Mouse (Mus musculus) cerebellum, postnatal 14 days (tissue): Measurements from ENCODE around the gene Ndufaf3.

Source experiments
- DNase-seq, 2 experiments: peaks; one replicate each; pipeline ENCODE4 v3.0.0; 2021; ENCODE audit warnings: mixed read lengths in 2 of 2

The Ndufaf3 gene

DNA sequence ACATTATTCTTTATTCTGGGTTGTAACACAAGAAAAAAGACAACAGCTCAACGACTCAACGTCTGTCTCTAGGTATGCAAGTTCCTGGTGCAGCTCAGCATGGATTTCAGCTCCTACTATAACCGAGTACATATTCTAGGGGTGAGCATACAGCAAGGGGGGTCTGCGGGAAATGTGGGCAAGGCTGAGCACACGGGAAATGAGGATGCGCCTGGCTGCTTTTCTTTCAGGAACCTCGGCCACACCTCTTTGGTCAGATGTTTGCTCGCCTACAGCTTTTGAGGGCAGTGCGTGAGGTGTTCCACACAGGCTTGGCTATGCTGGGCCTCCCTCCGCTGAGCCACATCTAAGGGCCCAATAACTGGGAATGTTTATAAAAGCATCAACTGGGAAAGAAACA is 5.1 kb upstream of the Ndufaf3 start:
- DNase-seq = no peak

DNA sequence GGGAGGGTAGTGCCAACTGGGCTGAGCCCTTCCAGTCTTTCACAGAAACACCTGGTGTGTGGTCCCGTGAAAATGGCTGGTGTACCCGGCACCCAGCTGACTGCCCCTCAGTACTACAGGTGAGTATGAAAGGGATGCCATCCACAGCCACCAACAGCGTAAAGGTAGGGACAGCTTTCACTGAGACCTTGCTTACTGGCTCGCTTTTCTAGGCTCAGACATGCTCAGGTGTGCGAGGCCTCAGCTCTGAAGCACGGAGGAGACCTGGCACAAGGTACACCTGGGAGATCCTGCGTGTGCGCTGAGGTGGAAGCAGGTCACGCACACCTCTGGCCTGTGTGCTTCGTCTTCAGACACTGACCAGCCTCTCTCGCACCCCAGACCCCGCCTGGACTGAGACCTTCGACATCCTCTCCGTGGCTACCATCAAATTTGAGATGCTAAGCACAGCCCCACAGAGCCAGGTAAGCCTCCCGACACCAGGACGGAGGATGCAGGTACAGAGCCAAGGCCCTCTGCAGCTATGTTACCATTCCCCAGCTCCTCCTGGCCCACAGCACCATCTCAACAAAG is 4.3 kb upstream of the Ndufaf3 start:
- no peak for DNase-seq

DNA sequence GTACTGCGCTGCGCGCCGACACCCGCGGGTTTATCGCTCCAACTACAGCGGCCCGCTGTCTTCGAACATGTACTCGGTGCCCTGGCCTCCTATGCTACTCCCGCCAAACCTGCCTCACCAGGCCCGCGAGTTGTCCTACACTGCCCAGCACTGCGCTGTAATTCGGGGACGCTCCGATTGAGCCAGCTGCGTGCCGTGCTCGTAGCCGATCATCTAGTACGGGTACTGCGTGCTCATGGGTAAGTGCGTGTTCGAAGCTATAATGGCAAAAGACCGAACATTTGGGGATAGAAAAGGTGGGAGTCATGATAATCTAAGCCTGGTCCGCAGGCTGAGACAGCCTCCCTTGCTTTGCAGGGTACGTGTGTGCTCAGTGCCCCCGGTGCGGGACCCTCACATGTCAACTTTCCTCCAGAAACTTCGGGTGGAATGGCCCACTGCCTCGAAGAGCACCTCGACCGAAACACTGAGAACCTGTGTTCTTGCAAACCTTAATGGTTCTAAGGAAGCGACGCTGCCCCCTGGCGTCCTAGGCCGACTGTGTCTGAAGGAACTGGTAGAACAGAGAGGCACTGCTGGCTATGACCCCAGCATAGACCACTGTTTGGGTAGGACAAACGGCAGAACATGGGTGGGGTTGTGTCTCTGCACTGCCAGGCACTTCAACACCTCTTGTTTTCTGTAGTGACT is 3.1 kb upstream of the Ndufaf3 start:
- DNase-seq = peak; percentile 81 to 91

DNA sequence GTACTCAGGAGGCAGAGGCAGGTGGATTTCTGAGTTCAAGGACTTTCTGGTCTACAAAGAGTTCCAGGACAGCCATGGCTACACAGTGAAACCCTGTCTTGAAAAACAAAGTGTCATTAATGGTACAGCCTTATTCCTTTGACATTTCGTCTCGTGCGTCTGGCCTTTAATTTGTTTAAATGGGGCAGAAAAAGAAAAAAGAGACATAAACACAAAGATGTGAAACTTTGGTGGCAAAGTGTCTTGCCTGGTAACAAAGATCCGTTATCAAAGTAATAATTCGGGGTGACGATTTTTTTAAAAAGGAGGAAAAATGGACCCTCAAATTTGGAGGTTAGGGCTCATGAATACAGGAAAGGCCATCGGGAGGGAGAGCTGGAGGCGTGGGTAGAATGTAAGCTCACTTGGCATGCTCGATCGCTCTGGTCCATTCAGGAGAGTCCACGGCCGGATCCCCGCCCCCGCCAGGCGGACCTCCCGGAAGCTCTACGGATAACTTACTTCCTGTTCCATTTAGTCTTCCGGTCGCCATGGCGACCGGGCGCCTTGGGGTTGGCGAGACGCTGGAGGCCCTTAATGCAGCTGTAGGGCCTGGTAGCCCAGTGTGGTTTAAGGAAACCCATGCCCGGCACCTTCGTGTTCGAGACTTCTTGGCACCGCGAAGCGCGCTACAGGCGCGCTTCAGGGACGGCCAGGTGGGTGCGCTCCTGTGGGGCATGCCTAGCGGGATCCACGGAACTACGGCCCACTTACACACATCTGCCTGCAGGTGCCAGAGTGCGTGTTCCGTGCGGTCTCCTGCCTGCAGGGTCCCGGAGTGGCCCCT is 2.4 kb upstream of the Ndufaf3 start, which contains the start of gene Dalrd3:
Dalrd3 (plus strand) TSS at position 506 of the 826 bp plus-strand sequence.
- DNase-seq = peak; percentile 92 to 94

DNA sequence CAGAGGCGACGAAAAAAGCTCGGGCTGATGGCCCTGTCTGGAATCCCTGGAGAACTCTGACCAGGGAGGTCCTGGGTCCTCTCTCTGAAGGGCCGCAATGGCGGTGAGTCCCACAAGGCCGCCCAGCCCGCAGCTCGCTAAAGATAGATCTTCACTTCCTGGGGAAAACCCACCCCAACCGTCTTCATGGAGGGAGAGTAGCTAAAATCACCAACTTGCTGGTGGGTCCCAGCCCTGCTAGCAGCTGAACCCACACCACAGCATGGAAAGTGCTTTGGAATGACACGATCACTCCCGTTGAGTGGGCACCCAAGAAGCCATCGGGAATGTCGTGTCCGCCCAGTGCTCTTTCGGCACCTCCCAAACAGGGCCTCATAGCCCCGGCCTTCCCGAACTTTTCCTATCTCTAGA is 1.3 kb upstream of the Ndufaf3 start:
- no peak for DNase-seq

DNA sequence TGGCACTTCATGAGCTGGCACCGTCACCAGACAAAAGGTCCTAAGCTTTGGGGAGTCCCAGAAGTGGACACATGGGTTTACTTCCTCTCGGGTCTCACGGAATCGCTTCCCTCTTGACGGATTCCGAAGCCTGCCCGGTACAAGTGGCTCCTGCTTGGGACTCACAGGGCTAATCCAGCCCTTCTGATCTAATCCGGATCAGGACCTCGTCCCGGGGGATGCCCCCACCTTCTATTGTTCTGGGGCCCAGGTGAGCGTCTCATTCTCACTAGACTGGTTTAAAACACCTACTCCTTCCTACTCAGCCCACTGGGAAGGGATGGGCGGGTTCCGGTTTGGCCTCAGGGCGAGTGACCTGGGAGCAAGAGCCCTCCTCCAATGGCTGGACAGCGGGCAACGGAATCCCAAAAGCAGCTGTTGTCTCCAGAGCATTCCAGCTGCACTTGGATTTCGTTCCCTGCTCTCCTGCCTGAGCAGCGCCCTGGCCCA is 741 bp upstream of the Ndufaf3 start:
- DNase-seq = peak in 1 of 2 experiments; percentile 42

DNA sequence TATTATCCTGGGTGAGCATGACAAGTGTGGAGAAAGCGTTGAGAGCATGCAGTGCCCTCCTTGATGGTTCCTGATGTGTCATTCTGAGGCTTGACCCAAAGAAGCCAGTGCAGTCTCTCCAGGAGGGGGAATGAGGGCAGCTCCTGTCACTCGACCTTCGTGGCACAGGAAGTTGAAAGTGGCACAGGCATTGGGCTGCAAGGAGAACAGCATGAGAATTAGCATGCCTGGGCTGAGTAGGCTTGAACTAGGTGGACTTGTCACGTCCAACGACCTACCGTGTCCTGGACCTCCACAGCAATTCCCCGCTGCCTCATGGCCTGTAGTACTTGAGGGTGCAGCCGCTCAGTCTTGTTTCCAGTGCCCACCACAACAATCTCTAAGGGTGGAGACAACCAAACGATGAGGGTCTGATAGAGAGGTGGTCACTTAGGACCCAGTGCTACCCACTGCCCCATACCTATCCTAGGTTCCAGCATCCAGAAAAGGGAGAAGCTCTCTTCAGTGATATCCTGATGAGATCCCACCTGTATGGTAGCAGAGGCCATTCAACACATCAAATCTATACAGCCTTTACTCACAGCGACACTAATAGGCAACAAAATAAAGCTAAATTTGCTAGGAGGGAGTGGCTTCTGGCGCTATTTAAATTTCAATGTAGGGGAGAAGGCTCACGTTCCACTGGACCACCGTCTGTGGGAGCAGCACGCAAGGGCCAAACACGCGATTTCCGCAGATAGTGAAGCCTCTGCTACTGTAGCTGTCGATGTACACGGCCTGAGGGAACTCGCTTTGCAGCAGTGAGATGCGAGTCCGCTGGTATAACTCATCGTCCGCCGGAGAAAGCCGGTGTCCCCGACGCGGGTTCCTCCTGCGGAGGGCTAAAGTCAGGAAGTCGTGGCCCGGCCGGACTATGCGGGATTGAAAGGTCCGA is 1.1 kb downstream of the Ndufaf3 start:
- peak in 1 of 2 experiments; percentile 20 for DNase-seq

DNA sequence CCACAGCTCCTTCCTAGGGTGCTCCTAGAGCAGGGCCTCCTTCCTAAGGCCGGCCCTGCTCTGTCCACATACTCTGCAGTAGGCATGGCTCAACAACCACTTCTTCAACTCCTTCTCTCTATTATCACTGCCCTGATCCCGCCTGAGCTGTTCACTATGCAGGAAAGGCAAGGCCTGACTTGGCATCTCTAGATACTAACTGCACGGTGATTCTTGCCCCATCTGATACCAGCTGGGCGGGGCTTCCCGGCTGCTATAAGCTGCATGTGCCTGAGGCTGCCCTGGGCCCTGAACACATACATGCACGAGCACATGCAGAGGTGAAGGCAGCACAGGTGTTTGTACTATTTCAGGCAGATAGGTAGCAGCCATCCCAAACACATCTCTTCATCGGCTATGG is 3.1 kb downstream of the Ndufaf3 start:
- no peak for DNase-seq

DNA sequence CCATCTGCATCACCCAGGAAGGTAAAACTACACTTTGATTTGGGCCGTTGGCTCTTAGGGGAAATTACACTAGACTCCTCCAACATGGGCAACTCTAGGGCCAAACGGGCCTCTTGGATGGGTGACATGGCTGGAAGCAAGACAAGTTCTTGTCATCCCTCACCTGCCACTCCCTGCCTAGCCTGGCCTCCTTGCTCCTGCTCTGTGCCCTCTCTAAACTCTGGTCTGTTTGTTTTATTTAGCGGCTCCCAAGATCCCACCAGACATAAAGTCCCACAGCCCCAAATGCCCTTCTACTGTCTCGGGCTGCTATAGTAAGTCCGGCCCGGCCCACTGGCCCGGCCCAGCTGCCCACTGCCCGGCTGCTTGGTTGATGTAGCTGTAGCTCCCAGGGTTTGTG is 3.6 kb downstream of the Ndufaf3 start:
- no peak for DNase-seq

DNA sequence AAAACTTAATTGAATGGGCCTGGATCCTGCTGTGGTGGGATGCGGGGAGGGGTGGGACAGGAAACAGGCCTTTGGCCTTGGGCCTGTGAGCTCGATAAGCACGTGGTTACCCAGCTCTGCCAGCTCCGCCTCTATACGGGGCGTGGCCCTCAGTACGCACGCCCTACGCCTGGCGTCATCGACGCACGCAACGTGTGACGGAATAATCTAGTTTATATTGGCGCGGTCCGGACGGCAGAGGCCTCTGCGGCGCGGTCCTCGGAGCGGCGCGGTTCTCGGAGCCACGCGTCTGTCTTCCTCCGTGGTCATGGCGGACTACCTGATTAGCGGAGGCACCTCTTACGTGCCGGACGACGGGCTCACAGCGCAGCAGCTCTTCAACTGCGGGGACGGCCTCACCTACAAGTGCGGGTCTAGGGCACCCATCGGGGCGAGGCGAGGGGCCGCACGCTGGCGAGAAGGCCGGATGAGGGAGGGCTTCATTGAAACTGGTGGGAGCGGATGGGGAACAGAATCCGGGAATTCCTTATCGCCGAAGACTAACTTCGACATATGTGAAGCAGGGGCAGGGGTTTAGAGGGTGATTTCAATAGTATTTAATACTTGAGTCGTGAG is 6.9 kb downstream of the Ndufaf3 start, which contains the start of gene Impdh2:
Impdh2 (plus strand) TSS at position 60 of the 615 bp plus-strand sequence.
- DNase-seq = peak; percentile 94 to 95

DNA sequence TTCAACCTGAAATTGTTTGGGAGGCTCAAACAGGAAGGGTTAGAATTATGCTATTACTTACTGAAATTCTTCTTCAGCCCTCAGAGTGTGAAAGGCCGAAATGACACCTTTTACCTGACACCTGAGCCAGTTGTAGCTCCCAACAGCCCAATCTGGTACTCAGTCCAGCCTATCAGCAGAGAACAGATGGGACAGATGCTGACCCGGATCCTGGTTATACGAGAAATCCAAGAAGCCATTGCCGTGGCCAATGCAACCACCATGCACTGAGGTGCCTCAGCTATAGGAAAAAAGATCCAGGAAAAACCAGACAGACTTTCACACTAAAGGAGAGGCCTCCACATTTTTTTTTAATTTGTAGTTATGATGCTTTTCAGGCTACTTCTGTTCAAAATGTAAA is 8.1 kb downstream of the Ndufaf3 start:
- DNase-seq = no peak

DNA sequence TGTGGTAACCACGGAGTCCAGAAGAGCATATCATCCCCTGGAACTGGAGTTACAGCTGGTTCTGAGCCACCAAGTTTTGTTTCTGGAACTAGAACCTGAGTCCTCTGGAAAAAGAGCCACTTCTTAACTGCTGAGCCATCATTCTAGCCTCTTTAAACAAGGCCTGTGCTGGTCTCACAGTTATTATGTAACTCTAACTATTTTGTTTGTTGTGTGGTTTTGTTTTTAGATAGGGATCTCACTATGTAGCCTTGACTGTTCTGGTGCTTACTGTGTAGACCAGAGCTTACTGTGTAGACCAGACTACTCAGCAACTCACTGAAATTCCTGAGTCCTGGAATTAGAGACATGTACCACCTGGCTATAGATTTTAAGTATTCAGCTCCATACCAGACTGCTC is 20.4 kb downstream of the Ndufaf3 start:
- DNase-seq = no peak

DNA sequence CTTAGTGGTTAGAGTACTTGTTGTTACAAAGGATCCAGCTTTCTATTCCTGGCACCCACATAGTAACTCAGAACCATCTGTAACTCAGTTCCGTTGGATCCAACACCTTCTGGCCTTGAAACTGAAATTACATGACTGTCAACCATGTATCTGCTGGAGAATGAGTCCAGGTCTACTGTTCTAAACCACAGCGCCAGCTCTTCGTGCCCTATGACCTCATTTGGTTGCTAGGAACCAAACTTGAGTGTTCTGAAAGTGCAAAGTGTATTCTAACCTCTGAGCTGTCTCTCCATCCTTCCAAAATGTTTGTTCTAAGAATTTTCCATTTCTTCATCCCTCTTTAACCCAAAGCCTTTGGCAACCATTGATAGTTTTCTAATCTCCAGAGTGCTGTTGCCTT is 21.2 kb downstream of the Ndufaf3 start:
- DNase-seq = no peak

DNA sequence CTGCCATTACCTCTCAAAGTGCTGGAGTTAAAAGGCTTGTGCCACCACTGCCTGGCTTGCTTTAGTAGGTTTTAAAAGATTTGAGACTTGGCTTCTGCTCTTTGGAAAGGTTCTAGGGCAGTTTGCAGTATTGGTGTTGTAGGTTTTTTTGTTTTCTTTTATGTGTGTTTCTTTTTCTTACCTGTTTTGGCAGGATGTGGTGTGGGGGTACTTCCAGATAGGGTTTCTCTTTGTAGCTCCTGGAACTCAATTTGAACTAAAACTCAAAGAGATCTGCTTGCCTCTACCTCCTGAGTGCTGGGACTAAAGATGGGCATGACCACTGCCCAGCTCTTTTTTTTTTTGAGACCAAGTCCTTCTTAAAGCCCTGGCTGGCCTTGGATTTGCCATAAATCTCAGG is 26.4 kb downstream of the Ndufaf3 start:
- DNase-seq = no peak

DNA sequence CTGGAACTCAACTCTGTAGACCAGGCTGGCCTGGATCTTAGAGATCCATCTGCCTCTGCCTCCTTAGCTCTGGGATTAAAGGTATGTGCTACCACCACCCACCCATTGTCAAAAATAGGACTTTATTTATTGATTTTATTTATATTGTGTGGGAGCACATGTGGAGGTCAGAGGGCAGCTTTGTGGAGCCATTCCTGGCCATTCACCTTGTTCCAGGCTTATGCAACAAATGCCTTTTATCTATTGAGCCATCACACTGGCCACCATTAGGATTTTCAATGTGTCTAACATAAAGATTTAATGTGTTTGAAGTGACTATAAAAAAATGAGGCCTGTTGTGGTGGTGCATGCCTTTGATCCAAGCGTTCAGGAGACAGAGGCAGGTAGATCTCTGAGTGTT is 35.7 kb downstream of the Ndufaf3 start:
- no peak for DNase-seq

DNA sequence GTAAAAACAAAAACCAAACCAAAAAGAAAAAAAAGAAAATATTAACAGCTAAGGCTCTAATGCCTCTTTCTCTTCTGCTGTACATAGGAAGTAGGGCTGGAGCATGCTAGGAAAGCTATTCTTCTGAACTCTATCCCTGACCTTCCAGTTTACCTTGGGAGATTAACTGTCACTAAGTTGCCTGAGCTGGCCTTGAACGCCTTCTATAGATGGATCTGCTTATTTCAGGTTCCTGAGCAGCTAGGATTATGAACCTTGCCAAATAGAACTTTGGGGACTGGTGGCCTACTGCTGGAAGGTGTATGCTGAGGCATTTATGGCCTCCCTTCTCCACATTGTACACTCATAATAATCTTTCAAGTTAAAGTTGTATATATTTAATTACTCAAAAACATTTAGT is 36.3 kb downstream of the Ndufaf3 start:
- DNase-seq = no peak

DNA sequence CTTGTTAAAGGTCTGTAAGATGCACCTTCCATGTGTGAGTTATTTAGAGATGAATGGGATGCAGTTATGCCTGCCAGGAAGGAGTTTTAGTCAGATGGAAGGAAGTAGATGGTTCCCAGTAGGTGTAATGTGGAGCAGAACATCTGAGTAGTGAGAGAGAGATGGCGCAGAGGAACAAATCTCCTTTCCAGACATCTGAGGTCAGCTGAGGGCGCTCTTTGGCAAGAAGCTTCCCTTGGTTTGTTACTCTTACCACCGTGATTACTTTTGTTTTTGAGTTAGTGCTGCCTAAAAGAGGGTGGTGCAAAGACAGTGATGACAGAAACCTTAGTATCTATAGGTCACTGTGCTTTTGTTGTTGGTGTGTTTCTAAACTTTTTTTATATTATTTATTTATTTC is 41.8 kb downstream of the Ndufaf3 start:
- DNase-seq = no peak

DNA sequence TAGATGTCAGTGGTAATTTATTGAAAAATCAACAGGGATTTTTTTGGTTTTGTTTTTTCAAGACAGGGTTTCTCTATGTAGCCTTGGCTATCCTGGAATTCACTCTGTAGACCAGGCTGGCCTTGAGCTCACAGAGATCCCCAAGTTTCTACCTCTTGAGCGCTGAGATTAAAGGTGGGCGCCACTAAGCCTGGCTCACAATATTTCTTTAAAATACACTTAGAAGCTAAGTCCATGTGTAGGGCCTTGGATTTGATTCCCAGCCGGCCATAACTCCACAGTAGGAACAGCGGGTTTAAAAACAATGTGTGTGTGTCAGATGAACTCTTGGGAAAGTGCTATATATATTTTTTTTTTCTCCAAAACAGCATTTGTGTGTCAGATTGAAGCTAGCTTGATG is 43.9 kb downstream of the Ndufaf3 start:
- DNase-seq = no peak

DNA sequence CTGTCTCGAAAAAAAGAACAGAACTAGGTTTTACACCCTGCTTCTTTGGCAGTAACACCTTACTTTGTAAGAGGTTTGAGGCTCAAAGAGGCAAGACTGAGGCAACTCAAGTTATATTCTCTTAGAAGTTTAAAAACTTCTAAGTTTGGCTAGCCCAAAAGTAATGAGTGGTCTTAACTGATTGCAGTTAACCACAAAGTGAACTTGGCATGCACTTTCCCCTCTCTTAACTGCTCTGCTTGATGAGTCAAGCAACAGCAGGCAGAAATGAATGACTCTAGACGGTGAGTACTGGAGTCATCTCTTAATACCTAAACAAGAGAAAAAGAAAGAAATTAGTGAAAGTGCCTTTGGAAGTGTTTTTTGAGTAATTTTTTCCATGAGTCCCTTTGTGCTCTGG is 45.6 kb downstream of the Ndufaf3 start:
- no peak for DNase-seq

DNA sequence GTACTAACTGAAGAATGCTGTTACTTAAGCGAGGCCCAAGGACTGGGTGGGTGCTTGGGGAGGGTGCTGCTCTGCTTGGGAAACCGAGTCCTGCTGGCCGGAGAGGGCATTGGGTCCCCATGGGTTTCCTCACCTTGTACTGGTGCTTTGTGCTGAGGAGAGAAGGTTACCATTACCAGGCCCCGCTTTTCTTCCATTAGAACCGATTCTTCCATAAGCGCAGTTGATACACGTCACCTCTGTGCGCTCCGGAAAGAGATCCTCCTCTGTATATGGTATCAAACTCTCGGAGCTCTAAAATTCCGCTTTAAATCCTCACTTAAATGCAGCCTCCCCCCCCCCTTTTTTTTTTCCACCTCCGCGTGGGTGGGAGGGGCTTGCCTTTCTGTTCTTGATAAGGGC is 49.3 kb downstream of the Ndufaf3 start:
- DNase-seq = no peak

DNA sequence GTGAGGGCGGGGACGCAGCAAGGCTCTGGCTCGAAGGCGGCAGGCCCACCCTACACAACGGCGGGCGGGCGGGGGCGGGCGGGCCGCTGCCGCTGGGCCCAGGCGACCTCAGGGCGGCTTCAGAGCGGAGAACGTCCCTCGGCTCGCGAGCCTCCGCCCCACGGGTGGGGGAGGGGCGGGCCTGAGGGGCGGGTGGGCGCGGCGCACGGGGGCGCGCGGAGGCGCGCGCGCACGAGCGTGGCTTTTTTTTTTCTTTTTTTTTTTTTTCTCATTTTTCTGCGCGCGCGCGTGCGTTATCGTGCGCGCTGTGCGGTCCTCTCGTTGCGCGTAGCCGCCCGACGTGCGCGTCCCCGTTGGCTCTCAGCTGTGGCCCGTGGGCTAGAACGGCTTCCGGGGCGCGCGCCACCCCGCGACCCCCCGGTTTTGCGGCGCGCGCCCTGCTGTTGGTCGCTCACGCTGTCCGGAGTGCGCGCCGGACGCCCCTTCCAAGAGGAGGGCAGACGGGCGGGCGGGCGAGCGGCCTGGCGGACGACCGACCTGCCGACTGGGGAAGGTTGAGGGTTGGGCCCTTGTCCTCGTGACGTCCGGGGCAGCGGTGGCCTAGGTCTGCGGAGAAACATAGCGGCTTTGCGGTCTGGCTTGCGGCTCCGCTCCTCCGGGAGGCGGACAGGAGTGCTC is 49.8 kb downstream of the Ndufaf3 start:
- DNase-seq = peak; percentile 92
